ENCODE assay signal across 20 mouse cellular contexts in genomic region chr17:29214655-29215054, GRCm38 (mm10). TPM values are rescaled to one million over a fixed set of nuclear protein-coding genes. Genes with fewer than 3 reads are reported as not detected.
DNase-seq lines count a peak whose midpoint lies in the region; ATAC-seq and TF ChIP-seq lines count a peak whose summit lies in the region.
"Had no signal": no experiment of that assay in that cellular context is flagged by ENCODE, and none has a peak within 500 bp of the region (broad histone marks: within the 10 kb centered on the region; RNA-seq: fewer than 3 reads in every experiment).

No protein-coding gene starts in this region.

- H3K9ac ChIP-seq in forebrain, embryonic 16.5 days (replicated peaks; ENCODE audit: low read depth, low read length), result no peak overlapping the region
- H3K9ac ChIP-seq in hindbrain, postnatal 0 days (replicated peaks; ENCODE audit: low read length), result 0 out of 2 replicates have a peak overlapping the region, but pooled peaks have one; percentile 21
- no peak overlapping the region for H3K9ac ChIP-seq in midbrain, postnatal 0 days (replicated peaks; ENCODE audit: low read length, poor library complexity, severe bottlenecking)

- no peak for TF ChIP-seq POLR2A in brain, embryonic 14.5 days (IDR thresholded peaks at IDR 0.05; ENCODE audit: borderline replicate concordance, extremely low read depth, insufficient read depth, insufficient read length, poor library complexity, severe bottlenecking)

- H3K4me3 ChIP-seq in forebrain, embryonic 10.5 days, result peak overlapping the region; percentile 27; the same call in 1 of the 2 replicates
- no peak overlapping the region for H3K4me3 ChIP-seq in forebrain, embryonic 16.5 days (replicated peaks; ENCODE audit: low read length)
- H3K4me3 ChIP-seq in hindbrain, postnatal 0 days (ENCODE audit: low read length), result no peak overlapping the region
- no peak overlapping the region for H3K4me3 ChIP-seq in midbrain, postnatal 0 days (ENCODE audit: low read depth, low read length)

- TF ChIP-seq CTCF in brain, embryonic 14.5 days (IDR thresholded peaks at IDR 0.05; ENCODE audit: borderline replicate concordance, extremely low read depth, insufficient read depth, insufficient read length), result no peak
- no peak for TF ChIP-seq CTCF in hindbrain, postnatal 0 days (IDR thresholded peaks at IDR 0.05; ENCODE audit: low read depth)
- no peak for TF ChIP-seq CTCF in midbrain, postnatal 0 days (IDR thresholded peaks at IDR 0.05)

- peak overlapping the region; percentile 40 for H3K27ac ChIP-seq in forebrain, embryonic 10.5 days
- H3K27ac ChIP-seq in forebrain, embryonic 16.5 days (ENCODE audit: low read length), result no peak overlapping the region
- no peak overlapping the region for H3K27ac ChIP-seq in hindbrain, postnatal 0 days
- peak overlapping the region; percentile 57 for H3K27ac ChIP-seq in midbrain, postnatal 0 days (ENCODE audit: low read depth, low read length)

- no peaks in the 10 kb centered on the region for H3K9me3 ChIP-seq in forebrain, embryonic 10.5 days
- H3K9me3 ChIP-seq in forebrain, embryonic 16.5 days (ENCODE audit: control insufficient read depth, low read length), result no peaks in the 10 kb centered on the region
- H3K9me3 ChIP-seq in hindbrain, postnatal 0 days (ENCODE audit: low read length), result no peaks in the 10 kb centered on the region
- no peaks in the 10 kb centered on the region for H3K9me3 ChIP-seq in midbrain, postnatal 0 days (ENCODE audit: low read length)

- 7% methylated on average over 10 of the region's 10 CpGs for WGBS in forebrain, embryonic 10.5 days
- WGBS in forebrain, embryonic 16.5 days, result 14% methylated on average over 10 of the region's 10 CpGs
- WGBS in hindbrain, postnatal 0 days, result 21% methylated on average over 10 of the region's 10 CpGs
- 14% methylated on average over 10 of the region's 10 CpGs for WGBS in midbrain, postnatal 0 days

- no peak for ATAC-seq in forebrain, embryonic 16.5 days
- ATAC-seq in hindbrain, postnatal 0 days, result no peak
- no peak; the same call in 1 of the 2 replicates for ATAC-seq in midbrain, postnatal 0 days (ENCODE audit: low FRiP score)
- ATAC-seq: inflammation-experienced regulatory T-cells, adult 6 months had no signal

- H3K4me1 ChIP-seq in forebrain, embryonic 10.5 days, result peaks cover 58% of the 10 kb centered on the region
- peaks cover 15% of the 10 kb centered on the region for H3K4me1 ChIP-seq in forebrain, embryonic 16.5 days (replicated peaks; ENCODE audit: control insufficient read depth, insufficient read depth, low read length)
- H3K4me1 ChIP-seq in hindbrain, postnatal 0 days (ENCODE audit: insufficient read depth, low read length), result peaks cover 5% of the 10 kb centered on the region; the same call in 1 of the 2 replicates
- H3K4me1 ChIP-seq in midbrain, postnatal 0 days (ENCODE audit: insufficient read depth, low read length), result peaks cover 22% of the 10 kb centered on the region; the same call in 1 of the 2 replicates

- DNase-seq in forebrain, embryonic 10.5 days (ENCODE audit: extremely low spot score, low spot score), result no peak
- DNase-seq in brain, embryonic 14.5 days (ENCODE audit: low read depth), result peak; percentile 71
- no peak for DNase-seq in hindbrain, postnatal 0 days (ENCODE audit: low spot score)
- DNase-seq in midbrain, postnatal 0 days (ENCODE audit: low spot score), result peak; percentile 21
- DNase-seq in ovary, postnatal 36 days (ENCODE audit: low spot score), result no peak
- DNase-seq in thymus, postnatal 25 days, result no peak
- no peak for DNase-seq in heart, adult 11 months
- DNase-seq: adrenal gland, postnatal 25 days; cerebellum, adult 8-10 months; gastrocnemius, postnatal 10 days; heart, postnatal 10 days; kidney, adult 8-10 months; kidney, postnatal 36 days; lung, adult 2 months; lung, postnatal 4 days; spleen, adult 18-20 months; thymus, adult 2 months had no signal

- H3K27me3 ChIP-seq in forebrain, embryonic 10.5 days (ENCODE audit: poor library complexity, severe bottlenecking), result peaks cover 45% of the 10 kb centered on the region
- H3K27me3 ChIP-seq in forebrain, embryonic 16.5 days (replicated peaks; ENCODE audit: control insufficient read depth, insufficient read depth, low read length), result no peaks in the 10 kb centered on the region; the same call in 1 of the 2 replicates
- no peaks in the 10 kb centered on the region for H3K27me3 ChIP-seq in hindbrain, postnatal 0 days (ENCODE audit: insufficient read depth, low read length)
- H3K27me3 ChIP-seq in midbrain, postnatal 0 days (ENCODE audit: insufficient read depth, low read length), result no peaks in the 10 kb centered on the region

- no peak overlapping the region for H3K4me2 ChIP-seq in forebrain, embryonic 16.5 days (ENCODE audit: low read length)
- H3K4me2 ChIP-seq in hindbrain, postnatal 0 days (ENCODE audit: low read depth, low read length), result no peak overlapping the region
- no peak overlapping the region for H3K4me2 ChIP-seq in midbrain, postnatal 0 days (ENCODE audit: low read depth, low read length, poor library complexity, severe bottlenecking)

- H3K36me3 ChIP-seq in forebrain, embryonic 10.5 days (replicated peaks), result no peaks in the 10 kb centered on the region
- H3K36me3 ChIP-seq in forebrain, embryonic 16.5 days (ENCODE audit: control insufficient read depth, insufficient read depth), result no peaks in the 10 kb centered on the region
- H3K36me3 ChIP-seq in hindbrain, postnatal 0 days (ENCODE audit: insufficient read depth, low read length), result no peaks in the 10 kb centered on the region
- no peaks in the 10 kb centered on the region for H3K36me3 ChIP-seq in midbrain, postnatal 0 days (ENCODE audit: insufficient read depth, low read length)

RNA-seq across cellular contexts. Expression of gene Cpne5, which starts 23.3 kb away (rescaled TPM):
- polyA plus RNA-seq in forebrain, embryonic 10.5 days (2016; fragmentation: Nextera tagmentation; extraction: Ambion mirVana), result 5.3 and 6.2 TPM in 2 replicates
- 25.0 and 35.5 TPM in 2 replicates for polyA plus RNA-seq in forebrain, embryonic 16.5 days (2015; fragmentation: Nextera tagmentation; extraction: Ambion mirVana)
- 29.4 and 37.8 TPM in 2 replicates for polyA plus RNA-seq in brain, embryonic 14.5 days (2012; rRNA removed)
- 56.1 and 65.8 TPM in 2 replicates for total RNA-seq in hindbrain, postnatal 0 days (2014; rRNA removed)
- 56.6 and 61.6 TPM in 2 replicates for polyA plus RNA-seq in hindbrain, postnatal 0 days (2015; fragmentation: Nextera tagmentation; extraction: Ambion mirVana)
- total RNA-seq in midbrain, postnatal 0 days (2014; rRNA removed), result 85.1 and 86.5 TPM in 2 replicates
- 88.9 and 90.2 TPM in 2 replicates for polyA plus RNA-seq in midbrain, postnatal 0 days (2015; fragmentation: Nextera tagmentation; extraction: Ambion mirVana)
- total RNA-seq: liver, adult 2 months had no signal
- polyA plus RNA-seq: liver, adult 2 months had no signal

RNA-seq across cellular contexts. Expression of gene Ppil1, which starts 49.3 kb away (rescaled TPM):
- 230 and 235 TPM in 2 replicates for polyA plus RNA-seq in forebrain, embryonic 10.5 days (2016; fragmentation: Nextera tagmentation; extraction: Ambion mirVana)
- 118 and 125 TPM in 2 replicates for polyA plus RNA-seq in forebrain, embryonic 16.5 days (2015; fragmentation: Nextera tagmentation; extraction: Ambion mirVana)
- polyA plus RNA-seq in brain, embryonic 14.5 days (2012; rRNA removed), result 66.6 and 73.3 TPM in 2 replicates
- total RNA-seq in hindbrain, postnatal 0 days (2014; rRNA removed), result 72.6 and 81.4 TPM in 2 replicates
- polyA plus RNA-seq in hindbrain, postnatal 0 days (2015; fragmentation: Nextera tagmentation; extraction: Ambion mirVana), result 84.3 and 87.7 TPM in 2 replicates
- total RNA-seq in midbrain, postnatal 0 days (2014; rRNA removed), result 70.3 and 77.9 TPM in 2 replicates
- polyA plus RNA-seq in midbrain, postnatal 0 days (2015; fragmentation: Nextera tagmentation; extraction: Ambion mirVana), result 95.7 and 103 TPM in 2 replicates

RNA-seq across cellular contexts. Expression of gene BC004004, which starts 53.9 kb away (rescaled TPM):
- polyA plus RNA-seq in forebrain, embryonic 10.5 days (2016; fragmentation: Nextera tagmentation; extraction: Ambion mirVana), result 54.6 and 56.6 TPM in 2 replicates
- 102 and 108 TPM in 2 replicates for polyA plus RNA-seq in forebrain, embryonic 16.5 days (2015; fragmentation: Nextera tagmentation; extraction: Ambion mirVana)
- polyA plus RNA-seq in brain, embryonic 14.5 days (2012; rRNA removed), result 80.8 and 84.9 TPM in 2 replicates
- 181 and 262 TPM in 2 replicates for total RNA-seq in hindbrain, postnatal 0 days (2014; rRNA removed)
- 139 and 145 TPM in 2 replicates for polyA plus RNA-seq in hindbrain, postnatal 0 days (2015; fragmentation: Nextera tagmentation; extraction: Ambion mirVana)
- 120 and 128 TPM in 2 replicates for total RNA-seq in midbrain, postnatal 0 days (2014; rRNA removed)
- polyA plus RNA-seq in midbrain, postnatal 0 days (2015; fragmentation: Nextera tagmentation; extraction: Ambion mirVana), result 146 and 152 TPM in 2 replicates

Comparison
In these comparisons a context has a peak if more than half of its experiments do, and no peak if none do; other contexts are left out.
1. H3K27ac ChIP-seq: peak in forebrain, embryonic 10.5 days (single experiment) and midbrain, postnatal 0 days (single experiment); none in forebrain, embryonic 16.5 days (single experiment) and hindbrain, postnatal 0 days (single experiment).
2. DNase-seq: peak in brain, embryonic 14.5 days (single experiment) and midbrain, postnatal 0 days (single experiment); none in forebrain, embryonic 10.5 days (single experiment), hindbrain, postnatal 0 days (single experiment), ovary, postnatal 36 days (single experiment), thymus, postnatal 25 days (single experiment) and heart, adult 11 months (single experiment).